ENCODE assay signal across 1 mouse cellular context in the genomic region with DNA sequence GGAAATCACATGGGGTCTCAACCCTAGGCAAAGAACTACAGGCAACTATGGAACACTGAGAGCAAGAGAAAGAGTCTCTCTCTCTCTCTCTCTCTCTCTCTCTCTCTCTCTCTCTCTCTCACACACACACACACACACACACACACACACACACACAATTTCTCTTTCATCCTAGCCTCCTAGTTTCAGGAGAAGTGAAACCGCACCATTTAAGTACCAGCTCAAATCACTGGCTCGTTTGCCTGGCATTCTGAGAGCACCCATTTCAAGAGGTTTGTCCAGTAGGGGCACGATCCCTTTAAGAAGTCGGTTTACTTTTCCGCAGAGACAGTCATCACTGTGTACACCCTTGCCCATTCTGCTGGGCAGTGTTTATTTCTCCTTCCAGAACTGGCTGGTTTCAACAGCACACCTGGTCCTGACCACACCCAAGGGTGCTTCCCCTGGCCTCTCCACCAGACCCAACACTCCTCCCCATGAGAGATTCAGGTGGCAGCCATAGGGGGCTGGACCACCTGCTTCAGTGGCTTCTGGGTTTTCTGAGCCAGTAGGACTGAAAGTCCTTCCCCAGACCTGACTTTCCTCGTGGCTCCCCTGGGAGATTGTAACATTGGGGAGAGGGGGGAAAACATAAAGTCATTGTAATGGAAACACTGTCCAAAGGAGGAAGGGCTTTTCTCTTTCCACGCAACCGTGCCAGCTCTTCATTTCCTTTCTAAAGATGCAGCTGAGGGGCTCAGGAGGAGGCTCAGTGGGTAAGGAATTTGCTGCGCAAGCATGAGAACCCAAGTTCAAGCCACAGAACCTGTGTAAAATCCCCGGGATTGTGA.
TF ChIP-seq lines count a peak whose summit lies in the region.

No protein-coding gene starts in this region.

TF ChIP-seq in CH12.LX, 34 proteins besides CTCF, POLR2A, EP300 and RAD21 (continued from another document):
- TF ChIP-seq TBP (conservative IDR thresholded peaks at IDR 0.05; ENCODE audit: low read depth, low read length) (no peak), IRF4 (IDR thresholded peaks at IDR 0.05; ENCODE audit: low read depth, low read length) (peak; percentile 68), CHD2 (IDR thresholded peaks at IDR 0.05; ENCODE audit: low read length) (peak; percentile 55; the same call in 1 of the 2 replicates), MAX (IDR thresholded peaks at IDR 0.05; ENCODE audit: low read length) (peak; percentile 33; the same call in 1 of the 2 replicates), CHD1 (IDR thresholded peaks at IDR 0.05; ENCODE audit: low read depth, low read length) (no peak), ZMIZ1 (IDR thresholded peaks at IDR 0.05; ENCODE audit: low read depth, low read length) (no peak), ELF1 (IDR thresholded peaks at IDR 0.05; ENCODE audit: low read depth, low read length) (0 out of 2 replicates have a peak, but pooled peaks have one; percentile 16), NRF1 (IDR thresholded peaks at IDR 0.05; ENCODE audit: low read depth, low read length) (no peak), MEF2A (IDR thresholded peaks at IDR 0.05; ENCODE audit: borderline replicate concordance, low read depth, low read length) (no peak), MAFK (IDR thresholded peaks at IDR 0.05; ENCODE audit: insufficient replicate concordance, low read length) (no peak), PAX5 (IDR thresholded peaks at IDR 0.05; ENCODE audit: low read length) (no peak), HCFC1 (IDR thresholded peaks at IDR 0.05; ENCODE audit: low read depth, low read length) (no peak), POLR2AphosphoS2 (IDR thresholded peaks at IDR 0.05; ENCODE audit: low read depth, low read length) (no peak), NELFE (IDR thresholded peaks at IDR 0.05; ENCODE audit: low read depth, low read length) (no peak), SIN3A (IDR thresholded peaks at IDR 0.05; ENCODE audit: low read length) (no peak; the same call in none of the 2 replicates), ZC3H11A (IDR thresholded peaks at IDR 0.05; ENCODE audit: low read depth, low read length) (no peak), MXI1 (IDR thresholded peaks at IDR 0.05; ENCODE audit: low read depth, low read length) (no peak), SMC3 (IDR thresholded peaks at IDR 0.05; ENCODE audit: low read depth, low read length) (peak; percentile 1; the same call in 1 of the 2 replicates), UBTF (IDR thresholded peaks at IDR 0.05; ENCODE audit: low read depth, low read length) (no peak), JUN (IDR thresholded peaks at IDR 0.05; ENCODE audit: insufficient read depth, low read depth, low read length) (no peak)
